Mouse (Mus musculus) layer of hippocampus, adult 8-10 months (tissue): ENCODE measurements around the gene Gm11060. TPM values are rescaled to one million over a fixed set of nuclear protein-coding genes. Genes with fewer than 3 reads are reported as not detected.

ENCODE experiments used
- DNase-seq, 2 experiments: peaks; one replicate each; pipeline ENCODE4 v3.0.0; 2022; ENCODE audit warnings: low spot score in 2 of 2
- total RNA-seq, 4 experiments: library from RNA; stranded (reverse); gene quantifications; 2 replicates each; pipeline ENCODE4 v1.2.4; 2022

Gene Gm11060
- total RNA-seq, 4 experiments from 2014 or later, result not detected

GRCm38 (mm10) chr2:105114074-105114473 is 22.3 kb downstream of the Gm11060 start:
- DNase-seq, result no peak

DNA sequence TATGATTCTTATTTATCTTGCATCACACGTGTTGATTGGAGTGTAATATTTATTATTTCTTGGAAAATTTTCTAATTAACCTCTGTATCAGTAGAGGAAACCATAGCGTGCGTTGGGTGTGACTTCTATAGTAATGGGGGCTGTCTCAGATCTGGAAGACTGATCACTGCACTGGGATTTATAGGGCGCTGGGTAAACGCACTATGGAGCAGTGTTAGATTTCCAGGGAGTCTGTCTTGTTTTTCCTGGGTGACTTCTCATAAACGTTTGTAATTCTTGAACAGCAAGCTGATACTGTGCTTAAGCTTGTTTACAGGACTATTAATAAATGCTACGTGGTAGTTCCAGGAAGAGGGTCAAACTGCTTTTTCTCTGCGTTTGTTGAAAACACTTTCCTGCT is 25.9 kb downstream of the Gm11060 start:
- DNase-seq, result no peak

GRCm38 (mm10) chr2:105122216-105122615 is 30.4 kb downstream of the Gm11060 start:
- no peak for DNase-seq

DNA sequence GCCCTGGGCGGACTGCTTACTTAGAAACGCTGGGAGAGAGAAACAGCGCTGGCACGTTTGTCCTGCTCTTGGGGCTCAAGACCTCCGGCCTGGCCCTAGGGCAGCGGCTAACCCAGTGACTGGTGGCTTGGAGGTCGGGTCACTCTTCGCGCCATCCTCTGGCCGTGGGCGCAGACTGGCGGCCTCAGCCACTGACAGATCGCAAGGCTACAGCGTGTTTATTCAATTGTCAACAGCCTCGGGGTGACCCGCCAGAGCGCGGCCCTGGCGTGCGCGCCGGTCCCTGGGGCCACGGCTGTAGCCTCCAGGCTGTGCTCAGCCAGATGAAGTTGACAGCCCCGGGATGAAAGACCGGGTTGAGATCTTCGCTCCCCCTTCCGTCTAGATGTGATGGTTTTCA is 31.1 kb downstream of the Gm11060 start:
- no peak for DNase-seq

- DNase-seq, result no peak
Measured at GRCm38 (mm10) chr2:105123431-105123830, 31.6 kb downstream of the Gm11060 start.

DNA sequence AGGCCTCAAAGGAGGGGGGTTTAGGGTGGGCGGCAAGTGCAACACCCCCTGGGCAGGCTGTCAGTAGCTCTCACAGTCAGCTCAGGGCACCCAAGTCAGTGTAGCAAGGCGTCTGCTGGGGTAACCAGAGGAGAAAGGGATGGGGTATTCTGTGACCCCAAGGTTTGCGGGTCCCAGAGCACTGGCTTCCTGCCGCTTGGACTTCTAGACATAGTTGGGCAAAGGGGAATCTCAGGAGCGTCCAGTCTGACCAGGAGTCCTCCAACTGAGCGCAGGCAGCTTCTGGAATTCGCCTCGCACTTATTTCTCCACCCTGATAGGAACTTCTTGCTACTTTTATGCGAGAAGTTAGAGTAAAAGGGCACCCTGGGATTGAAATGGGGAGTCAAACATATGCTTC is 32.1 kb downstream of the Gm11060 start:
- DNase-seq, result no peak

DNA sequence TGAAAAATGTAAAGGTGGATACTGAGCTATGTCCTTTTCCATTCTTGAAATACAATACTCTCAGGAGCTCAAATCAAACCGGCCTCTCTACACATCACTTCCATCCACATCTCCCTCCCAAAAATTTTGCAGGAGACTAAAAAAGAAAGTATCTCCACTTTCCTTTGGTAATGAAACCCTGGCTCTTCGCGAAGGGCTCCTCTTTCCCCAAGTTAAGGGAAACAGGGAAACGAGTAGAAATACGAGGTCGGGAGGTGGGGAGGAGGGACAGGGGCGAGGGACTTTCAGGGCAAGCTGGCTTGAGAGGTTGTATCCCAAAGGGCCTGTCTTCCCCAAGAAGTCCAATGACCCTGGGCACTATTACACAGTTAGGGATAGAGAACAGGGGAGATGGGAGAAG is 32.6 kb downstream of the Gm11060 start:
- DNase-seq, result no peak

DNA sequence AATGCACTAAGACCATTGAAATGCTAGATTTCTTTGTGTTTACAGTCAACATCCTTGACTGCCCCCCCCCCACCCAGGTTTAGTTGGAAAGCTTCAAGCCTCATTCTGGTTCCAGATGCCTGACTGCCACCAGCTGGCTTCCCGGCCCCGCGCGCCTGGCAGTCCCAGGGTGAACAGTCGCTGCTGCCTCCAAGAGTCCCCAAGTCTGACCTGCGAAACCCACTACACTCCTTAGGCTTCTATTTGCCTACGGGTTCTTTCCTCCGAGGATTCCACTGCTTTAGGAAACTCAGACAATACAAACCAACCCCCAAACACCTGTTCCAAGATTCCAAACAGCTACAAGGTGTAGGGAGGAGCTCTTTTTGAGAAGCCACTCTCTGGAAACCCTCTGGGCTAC is 33.4 kb downstream of the Gm11060 start:
- DNase-seq, result no peak

GRCm38 (mm10) chr2:105125641-105126040 is 33.8 kb downstream of the Gm11060 start:
- no peak for DNase-seq

DNA sequence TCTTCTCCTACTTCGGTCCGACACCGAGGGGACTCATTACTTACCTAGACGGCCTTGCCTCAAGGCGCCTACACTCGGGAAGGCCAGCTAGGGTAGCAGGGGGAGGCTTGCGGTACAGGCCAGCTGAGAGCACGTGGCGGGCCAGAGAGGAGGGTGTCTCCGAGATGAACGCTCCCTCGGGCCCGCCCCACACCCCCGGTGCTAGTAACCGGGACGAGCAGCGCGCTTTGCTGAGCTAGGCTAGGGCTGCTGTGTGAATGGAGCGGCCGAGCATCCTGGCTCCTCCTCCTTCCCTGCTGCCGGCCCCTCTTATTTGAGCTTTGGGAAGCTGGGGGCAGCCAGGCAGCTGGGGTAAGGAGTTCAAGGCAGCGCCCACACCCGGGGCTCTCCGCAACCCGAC is 34.5 kb downstream of the Gm11060 start, which contains the start of gene Wt1:
Gene Wt1 (plus strand): TSS at position 251 of the 400 bp plus-strand sequence.
- DNase-seq, result no peak

GRCm38 (mm10) chr2:105126691-105127530 is 35.1 kb downstream of the Gm11060 start:
- no peak for DNase-seq

- DNase-seq, result no peak
Measured at GRCm38 (mm10) chr2:105127531-105128480, 36.0 kb downstream of the Gm11060 start.

GRCm38 (mm10) chr2:105128564-105128963 is 36.7 kb downstream of the Gm11060 start:
- no peak for DNase-seq

DNA sequence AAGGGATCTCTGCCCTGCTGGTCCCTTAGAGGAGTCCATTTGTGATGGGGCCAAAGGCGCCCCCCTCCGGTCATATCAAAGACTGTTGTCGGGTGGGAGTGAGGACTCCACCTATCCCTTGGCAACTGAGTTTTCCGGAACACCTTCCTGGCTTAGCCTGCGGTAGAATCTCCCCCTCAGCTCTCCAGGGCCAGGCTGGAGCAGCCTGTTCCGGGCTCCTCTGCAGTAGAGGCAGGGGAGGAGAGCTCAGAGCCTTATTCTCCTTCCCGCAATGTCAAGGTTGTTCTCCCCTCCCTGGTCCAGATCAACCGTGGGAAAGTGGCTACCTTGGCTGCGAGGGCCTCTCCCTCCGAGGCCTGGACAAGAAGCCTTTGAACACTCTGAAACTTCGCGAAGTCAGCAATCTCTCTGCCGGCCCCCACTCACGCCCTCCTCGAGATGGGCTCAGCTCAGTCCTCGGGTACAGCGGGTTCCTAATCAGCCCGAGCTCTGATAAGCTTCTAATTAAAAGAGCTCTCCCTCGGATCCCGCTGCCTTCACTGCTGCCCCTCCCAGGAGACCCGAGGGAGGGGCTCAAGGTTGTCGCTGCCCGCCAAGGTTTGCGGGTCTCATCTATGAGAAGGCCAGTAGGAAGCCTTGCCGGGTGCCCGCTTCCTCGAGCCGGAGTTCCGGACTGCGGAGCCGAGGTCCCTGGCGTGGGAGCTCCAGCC is 38.7 kb downstream of the Gm11060 start:
- DNase-seq, result no peak

GRCm38 (mm10) chr2:105131061-105131810 is 39.4 kb downstream of the Gm11060 start:
- DNase-seq, result no peak

GRCm38 (mm10) chr2:105131811-105132100 is 39.9 kb downstream of the Gm11060 start:
- DNase-seq, result no peak

- no peak for DNase-seq
Measured at GRCm38 (mm10) chr2:105132300-105132699, 40.5 kb downstream of the Gm11060 start.

DNA sequence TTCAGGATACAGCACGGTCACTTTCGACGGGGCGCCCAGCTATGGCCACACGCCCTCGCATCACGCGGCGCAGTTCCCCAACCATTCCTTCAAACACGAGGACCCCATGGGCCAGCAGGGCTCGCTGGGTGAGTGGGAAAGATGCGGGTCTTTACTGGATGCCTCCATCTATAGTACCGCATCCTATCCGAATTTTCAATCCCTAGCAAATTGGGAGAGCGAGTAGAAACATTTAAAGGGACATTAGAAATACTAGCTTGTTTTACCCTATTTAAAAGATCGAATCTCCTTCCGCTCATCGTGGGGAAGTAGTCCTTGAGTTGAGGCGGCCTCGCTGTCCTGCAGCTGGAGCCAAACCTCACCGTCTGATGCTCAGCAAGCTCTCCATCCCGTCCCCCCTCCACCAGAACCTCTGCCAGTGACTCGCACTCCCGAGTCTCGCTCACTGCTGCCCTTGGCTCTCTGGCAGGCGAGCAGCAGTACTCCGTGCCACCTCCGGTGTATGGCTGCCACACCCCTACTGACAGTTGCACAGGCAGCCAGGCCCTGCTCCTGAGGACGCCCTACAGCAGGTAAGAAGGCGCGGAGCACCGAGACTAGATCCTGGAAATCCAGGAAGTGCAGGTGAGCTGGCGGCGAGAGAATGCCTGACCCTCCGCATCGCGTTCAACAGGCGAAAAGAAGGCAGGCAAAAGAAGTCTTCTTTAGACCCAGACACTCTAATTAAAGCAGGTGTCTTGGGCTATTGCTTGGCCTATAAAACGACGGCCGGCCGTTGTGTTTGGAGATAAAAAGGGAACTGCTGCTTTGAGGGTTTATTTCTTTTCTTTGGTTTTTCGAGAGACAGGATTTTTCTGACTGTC is 41.3 kb downstream of the Gm11060 start:
- DNase-seq, result no peak

DNA sequence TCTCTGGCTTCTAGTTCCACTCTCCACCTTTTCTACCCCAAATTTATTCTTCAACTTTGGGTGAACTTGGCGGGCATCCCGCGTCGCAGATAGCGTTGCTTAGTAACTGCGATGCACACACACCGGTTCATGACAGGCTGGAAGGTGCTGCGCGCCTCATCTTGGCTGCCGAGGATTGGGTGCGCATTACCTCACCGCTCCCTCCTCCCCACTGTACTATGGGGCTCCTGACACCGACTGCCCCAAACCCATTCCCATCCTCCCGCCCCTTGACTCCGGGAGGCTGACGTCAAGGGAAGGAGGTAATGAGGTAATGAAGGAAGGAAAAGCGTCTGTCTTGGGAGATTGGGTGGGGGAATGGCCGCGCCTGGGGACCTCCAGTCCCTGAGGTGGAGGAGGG is 42.5 kb downstream of the Gm11060 start:
- DNase-seq, result no peak

- no peak for DNase-seq
Measured at GRCm38 (mm10) chr2:105139471-105139870, 47.7 kb downstream of the Gm11060 start.
